Mouse (Mus musculus) cerebellum, postnatal 4 days (tissue): ENCODE data around the gene Usp36.
"Not testable (repeated sequence)": the region's sequence is repeated elsewhere in the genome, so short reads cannot be mapped to it uniquely, and the experiment has no call there.

Experiments used
- DNase-seq, 2 experiments: peaks; one replicate each; pipeline ENCODE4 v3.0.0; 2022; ENCODE audit warnings: low spot score in 2 of 2, mixed read lengths in 1 of 2

The Usp36 gene

GRCm38 (mm10) chr11:118289999-118290889 is at the start of gene Usp36:
Gene Usp36, minus strand, starts transcription at chr11:118290244.
- DNase-seq, result peak; percentile 99 to 100

GRCm38 (mm10) chr11:118337491-118338168 is 47.6 kb upstream of the Usp36 start:
- DNase-seq, result no peak

GRCm38 (mm10) chr11:118333431-118333830 is 43.4 kb upstream of the Usp36 start:
- DNase-seq, result no peak

GRCm38 (mm10) chr11:118332376-118332775 is 42.3 kb upstream of the Usp36 start:
- no peak for DNase-seq

- no peak for DNase-seq
Measured at GRCm38 (mm10) chr11:118330777-118331176, 40.7 kb upstream of the Usp36 start.

- DNase-seq, result no peak
Measured at GRCm38 (mm10) chr11:118330361-118330760, 40.3 kb upstream of the Usp36 start.

- no peak for DNase-seq
Measured at GRCm38 (mm10) chr11:118328947-118329346, 38.9 kb upstream of the Usp36 start.

GRCm38 (mm10) chr11:118328511-118328910 is 38.5 kb upstream of the Usp36 start:
- DNase-seq, result no peak

GRCm38 (mm10) chr11:118326991-118327971 is 37.2 kb upstream of the Usp36 start:
- DNase-seq, result peak; percentile 46 to 87

- DNase-seq, result no peak
Measured at GRCm38 (mm10) chr11:118326491-118326890, 36.4 kb upstream of the Usp36 start.

GRCm38 (mm10) chr11:118324541-118324940 is 34.5 kb upstream of the Usp36 start:
- DNase-seq, result no peak

GRCm38 (mm10) chr11:118323974-118324373 is 33.9 kb upstream of the Usp36 start:
- DNase-seq, result no peak

- no peak for DNase-seq
Measured at GRCm38 (mm10) chr11:118322647-118323046, 32.6 kb upstream of the Usp36 start.

GRCm38 (mm10) chr11:118321971-118322370 is 31.9 kb upstream of the Usp36 start:
- DNase-seq, result no peak

GRCm38 (mm10) chr11:118321500-118321899 is 31.5 kb upstream of the Usp36 start:
- DNase-seq, result no peak

GRCm38 (mm10) chr11:118318678-118319077 is 28.6 kb upstream of the Usp36 start:
- peak in 1 of 2 experiments; percentile 52 for DNase-seq

GRCm38 (mm10) chr11:118317129-118317528 is 27.1 kb upstream of the Usp36 start:
- DNase-seq, result peak in 1 of 2 experiments; percentile 53

GRCm38 (mm10) chr11:118316231-118316806 is 26.3 kb upstream of the Usp36 start:
- DNase-seq, result no peak

GRCm38 (mm10) chr11:118312132-118312723 is 22.2 kb upstream of the Usp36 start:
- no peak for DNase-seq

GRCm38 (mm10) chr11:118307962-118308361 is 17.9 kb upstream of the Usp36 start:
- not testable (repeated sequence) for DNase-seq

GRCm38 (mm10) chr11:118303959-118304358 is 13.9 kb upstream of the Usp36 start:
- DNase-seq, result not testable (repeated sequence)
